Mouse (Mus musculus): Measurements from ENCODE around the gene Dtl. TPM values are rescaled to one million over a fixed set of nuclear protein-coding genes. Genes with fewer than 3 reads are reported as not detected.

Gene Dtl
- polyA plus RNA-seq (2012), result 13.7 and 15.2 TPM in 2 replicates

DNA sequence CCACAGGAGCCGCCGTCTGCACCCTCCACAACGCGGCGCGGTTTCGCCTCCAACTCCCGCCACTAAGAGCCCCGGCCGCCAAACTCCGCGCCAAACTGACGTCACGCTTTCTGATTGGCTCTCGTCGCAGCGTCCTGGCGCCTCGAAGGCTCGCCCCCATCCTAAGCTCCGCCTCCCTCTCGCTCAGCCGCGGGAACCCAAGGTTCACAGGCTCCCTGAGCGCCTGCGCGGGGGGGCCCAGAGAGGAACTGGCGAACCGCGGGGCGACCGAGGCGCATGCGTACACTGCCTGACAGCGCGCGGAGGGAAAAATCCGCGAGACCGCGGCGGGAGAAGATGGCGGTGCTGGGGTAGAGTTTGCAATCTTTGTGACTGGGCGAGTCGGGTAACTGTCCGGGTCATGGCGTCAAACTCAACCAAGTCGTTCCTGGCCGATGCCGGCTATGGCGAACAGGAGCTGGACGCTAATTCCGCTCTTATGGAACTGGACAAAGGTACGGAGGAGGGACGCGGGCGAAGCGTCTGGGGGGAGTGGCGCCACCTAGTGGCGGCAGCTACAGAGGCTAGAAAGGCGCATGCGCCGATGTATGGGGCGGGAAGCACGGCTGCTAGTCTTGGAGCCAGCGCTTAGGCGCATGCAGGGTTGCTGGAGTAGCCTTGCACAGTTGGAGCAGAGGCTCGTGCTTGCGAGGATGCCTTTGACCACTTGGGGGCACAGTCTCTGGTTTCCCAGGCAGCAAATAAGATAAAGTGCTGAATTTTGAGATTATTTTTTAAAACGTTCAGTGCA lies at the start of gene Dtl, which contains the start of gene Ints7:
Gene Dtl (minus strand): TSS at position 87 of the 790 bp plus-strand sequence.
Gene Ints7 (plus strand): TSS at position 179 of the 790 bp plus-strand sequence.
- no peak for TF ChIP-seq GATA1 (IDR thresholded peaks at IDR 0.05; ENCODE audit: low read length)

- no peak for TF ChIP-seq GATA1 (IDR thresholded peaks at IDR 0.05; ENCODE audit: low read length)
Observed at GRCm38 (mm10) chr1:191625026-191625425, 49.7 kb upstream of the Dtl start.

DNA sequence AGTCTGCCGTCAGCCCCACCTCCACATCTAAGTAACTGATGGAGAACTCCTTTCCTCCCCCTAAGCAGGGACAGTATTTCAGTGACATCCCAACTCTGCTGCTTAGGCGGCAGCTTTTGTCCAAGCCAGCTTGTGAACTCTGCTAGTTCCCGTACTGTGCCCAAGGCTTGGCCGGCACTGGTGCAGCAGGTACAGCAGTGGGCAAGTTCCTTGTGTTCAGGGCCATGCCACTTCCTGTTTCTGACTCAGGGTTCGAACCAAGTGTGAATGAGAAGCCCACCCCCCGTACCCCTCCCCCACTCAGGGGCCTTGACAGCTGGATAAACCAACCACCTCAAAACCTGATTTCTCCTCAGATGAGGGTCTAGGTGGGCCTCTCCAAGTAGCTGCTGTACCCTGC lies 49.1 kb upstream of the Dtl start:
- no peak for TF ChIP-seq GATA1 (IDR thresholded peaks at IDR 0.05; ENCODE audit: low read length)

GRCm38 (mm10) chr1:191622801-191623200 lies 47.5 kb upstream of the Dtl start:
- no peak for TF ChIP-seq GATA1 (IDR thresholded peaks at IDR 0.05; ENCODE audit: low read length)

GRCm38 (mm10) chr1:191621096-191621495 lies 45.8 kb upstream of the Dtl start:
- TF ChIP-seq GATA1 (IDR thresholded peaks at IDR 0.05; ENCODE audit: low read length), result no peak

DNA sequence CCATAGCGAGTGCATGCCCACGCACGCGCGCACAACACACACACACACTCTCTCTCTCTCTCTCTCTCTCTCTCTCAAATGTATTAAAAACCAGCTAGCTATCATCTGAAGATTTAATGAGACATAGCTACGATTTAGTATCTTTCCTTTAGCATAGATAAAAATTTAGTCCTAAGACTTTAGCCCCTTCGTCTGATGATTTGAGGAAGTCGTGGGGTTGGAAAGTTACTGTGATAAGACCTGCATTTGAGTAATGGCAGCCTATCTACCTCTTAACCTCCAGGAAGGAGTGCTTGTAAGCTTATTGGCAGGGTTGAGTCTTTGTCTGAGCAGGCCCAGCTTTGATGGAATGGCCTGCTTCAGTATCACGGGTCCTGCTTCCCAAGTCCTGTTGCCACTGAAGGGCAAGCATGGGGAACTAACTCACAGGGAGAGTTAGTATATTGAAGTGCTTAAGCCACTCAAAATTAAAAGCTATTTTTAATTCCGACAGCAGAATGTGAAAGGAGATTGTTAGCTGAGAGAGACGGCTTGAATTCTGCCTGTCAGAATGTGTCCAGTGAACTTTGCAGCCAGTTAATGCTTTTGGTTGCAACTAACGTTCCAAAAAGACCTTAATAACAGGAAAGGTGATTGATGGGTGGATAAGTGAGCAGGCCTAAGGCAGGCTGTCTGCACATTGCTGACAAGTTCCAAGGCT lies 42.9 kb upstream of the Dtl start:
- no peak for TF ChIP-seq GATA1 (IDR thresholded peaks at IDR 0.05; ENCODE audit: low read length)

GRCm38 (mm10) chr1:191617589-191617988 lies 42.2 kb upstream of the Dtl start:
- no peak for TF ChIP-seq GATA1 (IDR thresholded peaks at IDR 0.05; ENCODE audit: low read length)

- no peak for TF ChIP-seq GATA1 (IDR thresholded peaks at IDR 0.05; ENCODE audit: low read length)
Observed at GRCm38 (mm10) chr1:191616245-191616644, 40.9 kb upstream of the Dtl start.

- no peak for TF ChIP-seq GATA1 (IDR thresholded peaks at IDR 0.05; ENCODE audit: low read length)
Observed at GRCm38 (mm10) chr1:191612877-191613276, 37.5 kb upstream of the Dtl start.

DNA sequence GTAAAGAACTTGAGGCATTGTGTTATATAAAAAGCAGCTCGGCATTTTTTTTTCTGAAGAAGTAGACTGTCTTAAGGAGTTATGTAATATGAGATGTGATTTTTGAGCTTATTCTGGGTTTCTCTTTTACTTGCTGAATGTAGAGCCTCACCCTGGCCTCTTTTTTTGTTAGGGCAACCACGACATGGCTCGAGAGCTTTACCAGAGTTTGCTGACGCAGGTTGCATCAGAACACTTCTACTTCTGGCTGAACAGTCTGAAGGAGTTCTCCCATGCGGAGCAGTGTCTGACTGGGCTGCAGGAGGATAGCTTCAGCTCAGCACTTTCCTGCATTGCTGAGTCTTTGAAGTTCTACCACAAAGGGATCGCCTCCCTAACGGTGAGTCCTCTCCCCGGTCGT lies 36.3 kb upstream of the Dtl start:
- no peak for TF ChIP-seq GATA1 (IDR thresholded peaks at IDR 0.05; ENCODE audit: low read length)

- no peak for TF ChIP-seq GATA1 (IDR thresholded peaks at IDR 0.05; ENCODE audit: low read length)
Observed at GRCm38 (mm10) chr1:191610357-191610756, 35.0 kb upstream of the Dtl start.

GRCm38 (mm10) chr1:191609578-191609977 lies 34.2 kb upstream of the Dtl start:
- no peak for TF ChIP-seq GATA1 (IDR thresholded peaks at IDR 0.05; ENCODE audit: low read length)

GRCm38 (mm10) chr1:191609051-191609450 lies 33.7 kb upstream of the Dtl start:
- TF ChIP-seq GATA1 (IDR thresholded peaks at IDR 0.05; ENCODE audit: low read length), result no peak

GRCm38 (mm10) chr1:191604690-191605089 lies 29.3 kb upstream of the Dtl start:
- no peak for TF ChIP-seq GATA1 (IDR thresholded peaks at IDR 0.05; ENCODE audit: low read length)

GRCm38 (mm10) chr1:191599210-191599609 lies 23.9 kb upstream of the Dtl start:
- TF ChIP-seq GATA1 (IDR thresholded peaks at IDR 0.05; ENCODE audit: low read length), result no peak

GRCm38 (mm10) chr1:191596076-191596475 lies 20.7 kb upstream of the Dtl start:
- TF ChIP-seq GATA1 (IDR thresholded peaks at IDR 0.05; ENCODE audit: low read length), result no peak
